Mouse (Mus musculus): ENCODE data around the gene Lkaaear1.

DNA sequence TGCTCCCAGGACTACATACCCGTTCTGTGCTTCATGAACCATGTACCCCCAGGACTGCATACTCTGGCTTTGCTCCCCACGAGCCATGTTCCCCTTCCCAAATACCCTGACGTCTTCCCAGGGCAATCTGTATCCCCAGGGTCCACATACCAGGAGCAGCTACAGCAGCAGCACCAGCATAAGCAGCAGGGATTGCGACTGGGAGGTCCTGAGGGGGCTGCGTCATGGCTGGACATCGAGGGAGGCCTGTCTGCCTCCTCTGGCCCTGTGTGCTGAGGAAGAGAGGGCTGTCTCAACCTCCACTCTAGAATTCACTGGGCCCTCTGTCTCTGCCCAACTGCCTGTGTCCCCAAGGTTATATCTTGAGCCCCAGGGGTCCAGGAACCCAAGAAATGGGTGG lies 7.2 kb downstream of the Lkaaear1 start:
- TF ChIP-seq USF1 (IDR thresholded peaks at IDR 0.05; ENCODE audit: low read depth, low read length) = no peak
- no peak for TF ChIP-seq CTCF (conservative IDR thresholded peaks at IDR 0.05 in 1 of 2, IDR thresholded peaks at IDR 0.05 in 1 of 2; ENCODE audit: low read depth in 2 of 2, low read length in 2 of 2)
- TF ChIP-seq TCF12 (IDR thresholded peaks at IDR 0.05; ENCODE audit: low read depth, low read length) = no peak

All from CH12.LX (cell line).